Mouse (Mus musculus): ENCODE measurements around the gene Cadps2. TPM values are rescaled to one million over a fixed set of nuclear protein-coding genes. Genes with fewer than 3 reads are reported as not detected.

Gene Cadps2
- polyA plus RNA-seq, 1 experiment, result not detected

- no peaks in the 10 kb centered on the region for H3K4me1 ChIP-seq (ENCODE audit: control insufficient read depth, insufficient read depth, low read length)
- no peak overlapping the region for H3K4me3 ChIP-seq (ENCODE audit: insufficient read depth, low read depth, low read length)
- TF ChIP-seq POLR2A (IDR thresholded peaks at IDR 0.05; ENCODE audit: insufficient read depth, low read depth, low read length), result no peak
- WGBS, result 20% methylated on average over 5 of the region's 5 CpGs
- no peak overlapping the region for H3K27ac ChIP-seq (ENCODE audit: insufficient read depth, low read depth, low read length)
Measured at GRCm38 (mm10) chr6:23386711-23387110, 452.5 kb downstream of the Cadps2 start.

GRCm38 (mm10) chr6:23383004-23383347, 456.2 kb downstream of the Cadps2 start:
- 45% methylated on average over 1 of the region's 1 CpGs for WGBS
- Histone ChIP-seq H3K4me3 (ENCODE audit: insufficient read depth, low read depth, low read length) (no peak overlapping the region), H3K27ac (ENCODE audit: insufficient read depth, low read depth, low read length) (0 out of 2 replicates have a peak overlapping the region, but pooled peaks have one; percentile 6), H3K4me1 (ENCODE audit: control insufficient read depth, insufficient read depth, low read length) (no peaks in the 10 kb centered on the region)
- TF ChIP-seq POLR2A (IDR thresholded peaks at IDR 0.05; ENCODE audit: insufficient read depth, low read depth, low read length) (no peak), CTCF (IDR thresholded peaks at IDR 0.05; ENCODE audit: insufficient read depth, low read depth, low read length) (no peak)

DNA sequence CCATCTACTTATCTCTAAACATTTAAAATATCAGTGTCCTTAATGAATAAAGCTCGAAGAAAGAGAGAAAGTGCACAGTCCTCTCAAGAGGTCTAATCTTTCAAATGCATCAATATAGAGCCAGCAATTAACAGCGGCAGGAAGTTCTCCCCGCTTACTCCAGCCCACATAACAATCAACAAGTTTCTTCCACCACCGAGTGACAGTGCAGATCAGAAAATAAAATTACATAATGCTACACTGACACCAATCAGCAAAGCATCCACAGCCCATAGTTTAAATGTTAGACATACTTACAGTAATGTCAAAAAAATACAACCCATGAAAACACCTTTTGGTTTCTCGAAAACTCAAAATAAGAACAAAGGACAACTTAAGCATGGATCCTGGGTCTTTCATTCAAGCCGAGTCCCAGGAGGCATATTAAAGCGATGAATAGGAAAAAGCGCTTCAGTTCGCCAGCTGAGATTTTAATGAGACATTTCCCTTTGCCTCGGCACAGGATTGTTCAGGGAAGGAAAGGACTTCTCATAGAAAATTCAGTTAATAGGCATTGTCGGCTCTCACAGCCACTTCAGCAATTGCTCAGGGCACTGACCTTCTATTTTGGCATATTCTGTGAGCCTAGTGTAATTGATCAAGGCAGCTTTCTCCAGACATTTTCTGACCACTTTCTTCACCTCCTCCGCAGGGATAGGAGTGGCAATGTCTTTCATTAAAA, 456.8 kb downstream of the Cadps2 start:
- no peak for TF ChIP-seq POLR2A (IDR thresholded peaks at IDR 0.05; ENCODE audit: insufficient read depth, low read depth, low read length)
- TF ChIP-seq CTCF (IDR thresholded peaks at IDR 0.05; ENCODE audit: insufficient read depth, low read depth, low read length), result no peak

DNA sequence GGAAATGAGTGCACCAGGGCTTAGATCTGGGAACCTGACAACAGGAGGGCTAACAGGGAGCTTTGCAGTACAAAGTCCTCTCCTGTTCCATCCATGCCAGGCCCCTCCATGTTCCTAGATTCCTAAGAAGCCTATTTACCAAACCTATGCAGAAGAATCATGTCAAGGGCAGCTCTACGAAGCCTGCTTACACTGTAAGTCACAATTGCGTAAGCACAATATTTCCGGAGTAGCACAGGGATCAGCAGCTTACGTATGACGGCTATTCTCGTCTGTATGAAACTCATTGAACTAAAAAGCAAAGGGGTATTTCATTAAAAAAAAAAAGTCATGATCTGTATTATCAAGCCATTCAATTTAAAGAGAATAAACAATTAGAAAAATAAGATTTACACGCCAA, 462.9 kb downstream of the Cadps2 start:
- no peak for TF ChIP-seq POLR2A (IDR thresholded peaks at IDR 0.05; ENCODE audit: insufficient read depth, low read depth, low read length)
- no peak for TF ChIP-seq CTCF (IDR thresholded peaks at IDR 0.05; ENCODE audit: insufficient read depth, low read depth, low read length)
- Histone ChIP-seq H3K27ac (ENCODE audit: insufficient read depth, low read depth, low read length) (no peak overlapping the region), H3K4me3 (ENCODE audit: insufficient read depth, low read depth, low read length) (no peak overlapping the region), H3K4me1 (ENCODE audit: control insufficient read depth, insufficient read depth, low read length) (no peaks in the 10 kb centered on the region)
- WGBS, result 94% methylated on average over 7 of the region's 7 CpGs

More for the DNA sequence above, 456.8 kb downstream of the Cadps2 start:
- Histone ChIP-seq H3K4me1 (ENCODE audit: control insufficient read depth, insufficient read depth, low read length) (no peaks in the 10 kb centered on the region), H3K4me3 (ENCODE audit: insufficient read depth, low read depth, low read length) (no peak overlapping the region), H3K27ac (ENCODE audit: insufficient read depth, low read depth, low read length) (no peak overlapping the region)
- 9% methylated on average over 12 of the region's 12 CpGs for WGBS

- Histone ChIP-seq H3K4me3 (ENCODE audit: insufficient read depth, low read depth, low read length) (no peak overlapping the region), H3K4me1 (ENCODE audit: control insufficient read depth, insufficient read depth, low read length) (no peaks in the 10 kb centered on the region), H3K27ac (ENCODE audit: insufficient read depth, low read depth, low read length) (no peak overlapping the region)
- WGBS, result 62% methylated on average over 8 of the region's 8 CpGs
- no peak for TF ChIP-seq CTCF (IDR thresholded peaks at IDR 0.05; ENCODE audit: insufficient read depth, low read depth, low read length)
- no peak for TF ChIP-seq POLR2A (IDR thresholded peaks at IDR 0.05; ENCODE audit: insufficient read depth, low read depth, low read length)
Measured at GRCm38 (mm10) chr6:23361842-23362451, 477.3 kb downstream of the Cadps2 start.

GRCm38 (mm10) chr6:23360596-23360995, 478.6 kb downstream of the Cadps2 start:
- no peak overlapping the region for H3K27ac ChIP-seq (ENCODE audit: insufficient read depth, low read depth, low read length)
- TF ChIP-seq CTCF (IDR thresholded peaks at IDR 0.05; ENCODE audit: insufficient read depth, low read depth, low read length) (no peak), POLR2A (IDR thresholded peaks at IDR 0.05; ENCODE audit: insufficient read depth, low read depth, low read length) (no peak)
- no peak overlapping the region for H3K4me3 ChIP-seq (ENCODE audit: insufficient read depth, low read depth, low read length)
- no peaks in the 10 kb centered on the region for H3K4me1 ChIP-seq (ENCODE audit: control insufficient read depth, insufficient read depth, low read length)
- WGBS, result 87% methylated on average over 2 of the region's 2 CpGs

- TF ChIP-seq CTCF (IDR thresholded peaks at IDR 0.05; ENCODE audit: insufficient read depth, low read depth, low read length), result no peak
- no peak for TF ChIP-seq POLR2A (IDR thresholded peaks at IDR 0.05; ENCODE audit: insufficient read depth, low read depth, low read length)
- Histone ChIP-seq H3K4me3 (ENCODE audit: insufficient read depth, low read depth, low read length) (no peak overlapping the region), H3K27ac (ENCODE audit: insufficient read depth, low read depth, low read length) (no peak overlapping the region), H3K4me1 (ENCODE audit: control insufficient read depth, insufficient read depth, low read length) (no peaks in the 10 kb centered on the region)
- WGBS, result 36% methylated on average over 4 of the region's 4 CpGs
Measured at GRCm38 (mm10) chr6:23356141-23356540, 483.1 kb downstream of the Cadps2 start.

GRCm38 (mm10) chr6:23353480-23353879, 485.7 kb downstream of the Cadps2 start:
- TF ChIP-seq POLR2A (IDR thresholded peaks at IDR 0.05; ENCODE audit: insufficient read depth, low read depth, low read length) (no peak), CTCF (IDR thresholded peaks at IDR 0.05; ENCODE audit: insufficient read depth, low read depth, low read length) (no peak)
- Histone ChIP-seq H3K4me1 (ENCODE audit: control insufficient read depth, insufficient read depth, low read length) (no peaks in the 10 kb centered on the region), H3K4me3 (ENCODE audit: insufficient read depth, low read depth, low read length) (no peak overlapping the region), H3K27ac (ENCODE audit: insufficient read depth, low read depth, low read length) (no peak overlapping the region)
- WGBS, result 27% methylated on average over 7 of the region's 7 CpGs

DNA sequence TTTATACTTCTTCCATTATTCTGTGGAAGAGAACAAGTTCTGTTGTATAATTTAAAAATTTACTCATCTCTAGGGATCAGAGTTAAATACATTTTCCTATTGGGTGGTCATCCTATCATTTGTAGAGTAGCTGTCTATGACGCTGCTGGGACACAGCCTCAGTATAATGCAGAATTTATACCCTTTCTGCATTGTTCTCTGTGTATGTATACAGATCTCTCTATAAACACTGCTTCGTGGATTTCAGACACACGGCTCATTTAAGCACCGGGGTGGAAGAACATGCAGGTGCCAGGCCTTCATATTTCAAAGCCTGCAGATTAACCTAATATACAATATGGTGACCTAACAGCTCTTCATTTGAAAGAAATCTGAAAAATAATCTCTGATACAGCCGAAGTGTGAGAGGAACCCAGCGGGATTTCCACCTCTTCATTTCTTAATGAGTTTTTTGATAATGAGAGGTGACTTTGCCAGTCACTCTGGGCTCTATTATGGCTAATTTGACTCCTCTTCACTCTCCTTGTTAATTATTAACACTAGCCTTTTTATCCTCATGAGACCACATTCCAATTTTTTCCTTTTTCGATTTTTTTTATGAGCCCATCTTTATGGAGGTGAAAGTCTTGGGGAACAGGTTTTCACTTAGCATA, 501.7 kb downstream of the Cadps2 start:
- Histone ChIP-seq H3K27ac (ENCODE audit: insufficient read depth, low read depth, low read length) (no peak overlapping the region), H3K4me3 (ENCODE audit: insufficient read depth, low read depth, low read length) (no peak overlapping the region), H3K4me1 (ENCODE audit: control insufficient read depth, insufficient read depth, low read length) (no peaks in the 10 kb centered on the region)
- TF ChIP-seq POLR2A (IDR thresholded peaks at IDR 0.05; ENCODE audit: insufficient read depth, low read depth, low read length) (no peak), CTCF (IDR thresholded peaks at IDR 0.05; ENCODE audit: insufficient read depth, low read depth, low read length) (no peak)
- WGBS, result 88% methylated on average over 7 of the region's 7 CpGs

All from olfactory bulb, adult 2 months (tissue).